Mouse (Mus musculus): ENCODE results near the gene Tenm4. TPM values are rescaled to one million over a fixed set of nuclear protein-coding genes. Genes with fewer than 3 reads are reported as not detected.

Gene Tenm4
- total RNA-seq (2021) = 10 to 100 TPM; 16.0 to 23.0 TPM
- long read RNA-seq, experiment 1, partial matches to known transcripts = 0 of 3 reads
- long read RNA-seq, experiment 1, other reads (novel, unspliced or antisense) = 3 of 3 reads
- long read RNA-seq, experiment 2, partial matches to known transcripts = 4 of 8 reads
- long read RNA-seq, experiment 2, other reads (novel, unspliced or antisense) = 2 of 8 reads

DNA sequence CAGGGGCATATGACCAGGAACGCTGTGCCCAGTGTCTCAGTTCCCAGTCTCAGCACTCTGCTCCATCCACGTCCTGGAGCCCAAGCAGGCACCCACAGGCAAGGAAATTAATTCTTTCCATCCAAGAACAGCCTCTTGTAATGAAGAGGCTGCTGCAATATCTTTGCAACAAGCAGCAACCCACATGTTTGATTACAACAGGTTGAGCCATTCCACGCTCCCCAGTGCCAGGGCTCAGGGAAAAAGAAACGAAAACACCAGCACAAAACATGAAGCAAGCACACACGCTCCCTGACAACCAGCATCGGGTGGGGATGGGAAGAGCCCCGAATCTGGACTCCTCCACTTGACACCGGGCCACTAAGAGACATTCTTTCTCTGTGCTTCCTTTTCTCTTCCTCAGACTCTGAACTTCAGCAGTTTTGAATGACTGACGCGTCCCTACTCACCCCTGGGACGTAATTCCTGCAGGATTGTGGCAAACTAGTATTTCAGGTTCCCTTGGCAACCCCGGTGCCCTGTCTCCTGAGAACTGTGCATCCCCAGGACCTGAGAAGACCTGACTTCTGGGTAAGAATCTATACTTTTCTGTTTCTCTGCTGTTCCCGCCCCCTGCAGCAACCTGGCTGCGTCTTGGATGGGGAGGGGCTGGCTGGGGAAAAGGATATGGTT, at the start of gene Tenm4:
Gene Tenm4, plus strand, starts transcription at position 323 of the 672 bp plus-strand sequence.
- no peak for DNase-seq (ENCODE audit: low spot score in 2 of 2)

DNA sequence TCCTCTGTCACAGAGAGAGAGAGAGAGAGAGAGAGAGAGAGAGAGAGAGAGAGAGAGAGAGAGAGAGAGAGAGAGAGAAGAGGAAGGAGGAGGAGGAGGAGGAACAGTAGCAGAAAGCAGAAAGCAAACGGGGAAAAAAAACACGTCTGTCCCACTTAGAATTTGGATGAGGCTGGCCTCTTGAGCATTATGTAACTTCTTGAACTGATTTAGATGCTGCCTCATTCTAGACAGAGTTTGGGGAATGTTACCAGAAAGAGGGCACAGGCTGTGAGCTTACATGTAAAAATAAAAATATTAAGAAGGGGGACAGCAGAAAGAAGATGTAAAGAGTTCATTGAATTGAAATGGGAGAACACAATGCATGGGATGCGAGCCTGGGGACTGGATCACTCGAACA, 40.3 kb upstream of the Tenm4 start:
- no peak for DNase-seq (ENCODE audit: low spot score in 2 of 2)

DNA sequence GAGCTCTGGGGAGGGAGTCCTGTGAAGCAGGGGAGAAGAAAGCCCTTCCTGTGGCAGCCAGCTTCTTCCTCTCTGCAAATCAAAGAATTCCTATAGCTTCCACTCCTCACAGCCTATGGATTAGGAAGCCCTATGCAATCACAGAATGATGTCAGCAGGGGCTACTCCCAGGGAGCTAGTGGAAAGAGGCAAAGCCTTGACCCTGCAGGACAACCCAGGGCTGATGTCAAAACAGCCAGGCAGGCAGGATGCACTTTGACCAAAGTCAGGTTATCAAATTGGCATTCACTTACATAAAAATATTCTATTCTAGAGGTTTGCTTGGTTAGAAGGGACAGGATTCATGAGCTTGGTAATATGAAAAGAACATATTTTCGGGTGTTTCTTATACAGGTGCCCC, 39.9 kb upstream of the Tenm4 start:
- DNase-seq (ENCODE audit: low spot score in 2 of 2) = no peak

- peak in 1 of 2 experiments; percentile 14 for DNase-seq (ENCODE audit: low spot score in 2 of 2)
These were observed 34.5 kb upstream of the Tenm4 start for GRCm38 (mm10) chr7:96136497-96136961.

DNA sequence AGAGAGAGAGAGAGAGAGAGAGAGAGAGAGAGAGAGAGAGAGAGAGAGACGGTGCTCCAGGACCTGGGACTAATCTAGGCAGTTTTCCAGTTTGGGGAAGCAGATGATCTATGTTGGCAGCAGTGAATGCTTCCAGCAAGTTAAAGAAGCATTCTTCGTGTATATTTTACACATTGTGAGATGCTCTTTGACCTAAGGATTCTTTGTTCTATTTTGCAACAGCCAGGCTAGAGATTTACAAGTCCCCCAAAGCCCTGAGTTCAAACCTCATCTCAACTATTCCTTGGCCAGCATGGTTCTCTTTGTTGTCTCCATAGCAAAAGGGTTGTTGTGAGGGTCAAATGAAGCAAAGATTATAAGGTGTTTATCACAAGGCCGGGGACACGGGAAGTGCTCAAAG, 29.2 kb upstream of the Tenm4 start:
- no peak for DNase-seq (ENCODE audit: low spot score in 2 of 2)

DNA sequence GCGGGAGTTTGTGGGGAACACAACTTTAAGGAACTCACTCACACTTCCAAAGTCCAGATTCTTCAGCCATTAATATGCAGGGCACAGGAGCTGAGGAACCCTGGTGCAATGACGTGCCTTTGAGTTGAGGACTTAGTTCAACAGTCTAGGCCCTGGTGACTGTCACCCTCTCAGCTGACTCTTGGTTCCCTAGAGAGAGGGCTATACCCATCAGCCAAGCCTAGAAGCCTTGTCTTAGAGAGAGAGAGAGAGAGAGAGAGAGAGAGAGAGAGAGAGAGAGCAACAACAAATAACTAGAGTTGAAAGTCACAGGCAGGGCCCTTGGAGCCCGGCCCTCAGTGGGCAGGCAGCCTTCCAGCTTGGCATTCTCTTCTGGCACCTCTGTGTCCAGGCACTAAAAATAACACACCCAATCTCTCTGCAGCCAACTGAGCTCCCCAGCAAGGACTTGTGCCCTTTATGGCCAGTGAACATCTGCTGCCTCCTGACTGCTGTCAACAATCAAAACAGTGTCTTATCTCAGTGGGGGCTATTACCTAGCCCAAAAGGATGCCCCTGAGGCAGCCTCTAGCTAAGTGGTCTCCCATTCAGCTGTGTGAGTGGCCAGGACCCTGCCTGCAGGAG, 28.0 kb upstream of the Tenm4 start:
- peak; percentile 39 to 63 for DNase-seq (ENCODE audit: low spot score in 2 of 2)

DNA sequence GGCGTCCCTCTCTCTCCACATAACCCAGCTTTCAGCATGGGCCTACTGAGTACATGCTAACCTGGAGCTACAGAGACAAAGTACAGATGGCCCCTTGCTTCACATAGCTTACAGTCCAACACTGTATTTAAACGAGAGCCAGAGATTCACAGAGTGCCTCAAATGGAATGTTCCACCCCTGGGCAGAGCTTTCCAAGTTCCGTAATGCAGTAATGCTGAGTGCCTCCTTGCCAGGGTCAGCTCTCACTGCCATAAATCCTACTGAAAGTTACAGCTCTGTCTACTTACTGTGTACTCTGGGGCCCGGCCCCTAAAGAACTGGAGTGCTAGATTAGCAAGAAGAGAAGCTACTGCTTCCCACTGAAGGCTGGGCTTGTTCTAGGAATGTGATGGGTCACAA, 23.6 kb upstream of the Tenm4 start:
- DNase-seq (ENCODE audit: low spot score in 2 of 2) = no peak

- DNase-seq (ENCODE audit: low spot score in 2 of 2) = no peak
These were observed 22.9 kb upstream of the Tenm4 start for GRCm38 (mm10) chr7:96148191-96148590.

- peak in 1 of 2 experiments; percentile 37 for DNase-seq (ENCODE audit: low spot score in 2 of 2)
These were observed 19.8 kb upstream of the Tenm4 start for GRCm38 (mm10) chr7:96151277-96151676.

- DNase-seq (ENCODE audit: low spot score in 2 of 2) = no peak
These were observed 19.1 kb upstream of the Tenm4 start for GRCm38 (mm10) chr7:96151961-96152360.

GRCm38 (mm10) chr7:96152431-96152830, 18.6 kb upstream of the Tenm4 start:
- no peak for DNase-seq (ENCODE audit: low spot score in 2 of 2)

DNA sequence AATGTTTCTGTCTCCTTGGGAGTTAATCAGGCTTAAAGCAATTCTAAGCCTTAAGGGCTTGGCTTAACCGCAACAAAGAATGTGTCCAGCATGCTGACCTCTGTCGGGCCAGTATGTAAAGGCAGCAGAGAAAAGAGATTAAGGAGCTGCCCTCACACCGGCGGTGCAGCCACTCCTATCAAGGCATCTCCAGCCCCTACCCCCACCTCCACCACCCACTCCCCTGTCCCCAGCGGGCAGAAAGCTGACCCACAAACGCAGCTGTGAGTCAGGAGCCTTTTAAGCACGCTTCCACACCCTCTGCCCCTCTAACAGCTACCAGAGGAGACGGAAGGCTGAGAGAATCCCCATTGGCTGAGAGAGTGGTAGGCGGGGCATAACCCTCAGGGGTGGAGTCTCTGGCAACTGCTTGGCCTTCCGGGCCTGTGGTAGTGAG, 18.1 kb upstream of the Tenm4 start:
- peak in 1 of 2 experiments; percentile 45 for DNase-seq (ENCODE audit: low spot score in 2 of 2)

- no peak for DNase-seq (ENCODE audit: low spot score in 2 of 2)
These were observed 17.0 kb upstream of the Tenm4 start for GRCm38 (mm10) chr7:96154025-96154424.

DNA sequence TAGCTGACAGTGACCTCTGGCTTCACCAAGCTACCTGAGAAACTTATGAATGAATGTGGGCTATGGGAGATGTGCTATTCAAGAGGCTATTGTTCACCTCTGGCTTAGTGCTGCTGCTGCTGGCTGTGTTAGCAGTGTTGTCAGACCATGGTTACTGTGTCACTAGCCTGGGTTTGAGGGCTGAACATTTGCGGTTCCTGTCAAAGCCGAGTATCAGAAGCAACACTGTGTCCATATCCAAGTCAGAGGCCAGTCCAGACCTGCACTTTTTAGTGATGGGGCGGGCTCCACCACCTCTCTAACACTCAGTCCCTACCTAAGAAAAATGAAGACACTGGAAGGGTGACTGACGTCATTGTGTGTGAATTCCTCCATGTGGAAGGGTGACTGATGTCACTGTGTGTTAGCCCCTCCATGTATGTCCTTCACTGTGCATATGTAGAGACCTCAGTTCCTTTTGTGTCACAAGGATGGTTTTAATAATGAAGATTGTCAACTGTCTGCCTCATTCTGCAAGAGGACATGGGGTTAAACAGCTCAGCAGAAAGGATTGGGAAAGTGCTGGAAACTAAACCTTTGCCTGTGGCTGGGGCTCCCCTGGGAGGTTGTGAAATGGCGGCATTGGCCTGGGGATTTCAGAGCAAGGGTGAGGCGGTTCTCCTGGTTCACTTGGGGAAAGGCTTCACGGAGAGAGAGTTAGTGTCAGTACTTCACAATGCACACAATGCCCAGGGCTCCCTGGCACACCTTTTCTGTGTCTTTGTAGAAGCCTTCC, 14.4 kb upstream of the Tenm4 start:
- no peak for DNase-seq (ENCODE audit: low spot score in 2 of 2)

- no peak for DNase-seq (ENCODE audit: low spot score in 2 of 2)
These were observed 6.9 kb upstream of the Tenm4 start for GRCm38 (mm10) chr7:96164141-96164540.

- DNase-seq (ENCODE audit: low spot score in 2 of 2) = no peak
These were observed 2.1 kb upstream of the Tenm4 start for GRCm38 (mm10) chr7:96168921-96169320.

DNA sequence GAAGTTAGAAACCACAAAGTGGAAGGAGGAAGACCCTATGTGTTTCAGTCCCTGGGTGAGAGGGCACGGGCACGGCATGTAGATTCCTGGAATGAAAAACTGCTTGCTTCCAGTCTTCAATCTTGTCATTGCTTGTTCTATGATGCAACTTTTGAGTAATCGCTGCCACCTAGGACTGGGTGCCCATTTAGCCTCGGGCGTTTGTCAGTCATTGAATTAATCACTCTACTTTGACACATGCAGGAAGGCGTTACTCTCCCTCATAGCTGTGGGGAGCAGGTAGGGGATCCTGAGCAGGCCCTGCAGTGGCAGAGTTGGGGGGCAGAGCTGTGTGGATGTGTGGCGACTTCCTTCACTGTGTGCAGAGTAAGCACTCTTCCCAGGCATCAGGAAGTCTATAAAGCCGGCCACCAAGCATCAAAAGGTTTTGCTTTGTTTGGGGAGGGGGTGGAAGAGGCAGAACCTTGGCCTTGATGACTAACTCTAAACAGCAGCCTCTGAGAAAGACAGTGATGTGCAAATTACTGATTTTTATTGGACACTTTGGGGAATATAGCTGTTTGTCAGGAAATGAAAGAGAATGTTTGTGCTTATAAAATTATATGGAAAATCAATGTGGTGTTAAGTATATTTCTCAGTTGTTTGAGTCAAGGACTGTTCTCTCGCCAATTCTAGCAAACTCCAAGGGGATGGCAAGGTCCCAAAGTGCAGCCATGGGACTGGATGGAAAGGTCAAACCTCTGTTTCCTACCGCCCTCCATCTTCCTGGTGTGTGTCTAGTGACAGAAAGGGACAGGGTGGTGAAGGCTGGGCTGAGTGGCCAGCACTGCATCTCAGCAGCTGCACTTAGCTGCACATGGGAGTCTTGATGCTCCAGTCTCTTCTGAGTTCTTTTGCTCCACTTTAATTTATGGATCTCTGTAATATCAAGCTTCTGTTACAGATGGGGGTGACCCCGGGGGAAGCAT, 834 bp downstream of the Tenm4 start:
- no peak for DNase-seq (ENCODE audit: low spot score in 2 of 2)

DNA sequence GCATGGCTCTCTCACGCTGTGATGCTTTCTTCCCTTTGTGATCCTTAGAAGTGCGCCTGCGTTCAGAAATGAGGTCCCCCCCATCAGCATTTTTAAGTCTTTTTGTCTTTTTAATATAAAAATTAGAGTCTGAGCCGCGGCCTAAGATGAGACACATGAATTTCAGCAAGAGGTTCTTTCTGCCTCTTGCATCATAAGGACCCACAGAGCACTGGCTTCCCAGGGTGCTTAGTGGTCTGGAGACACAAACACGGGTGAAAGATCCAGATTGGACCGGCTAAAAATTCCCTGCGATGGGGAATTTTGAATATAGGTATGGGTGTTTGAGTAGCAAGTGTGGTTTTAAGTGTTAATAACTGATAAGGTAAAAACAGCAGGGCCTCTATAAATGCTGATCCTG, 5.7 kb downstream of the Tenm4 start:
- no peak for DNase-seq (ENCODE audit: low spot score in 2 of 2)

GRCm38 (mm10) chr7:96181751-96182150, 10.7 kb downstream of the Tenm4 start:
- no peak for DNase-seq (ENCODE audit: low spot score in 2 of 2)

DNA sequence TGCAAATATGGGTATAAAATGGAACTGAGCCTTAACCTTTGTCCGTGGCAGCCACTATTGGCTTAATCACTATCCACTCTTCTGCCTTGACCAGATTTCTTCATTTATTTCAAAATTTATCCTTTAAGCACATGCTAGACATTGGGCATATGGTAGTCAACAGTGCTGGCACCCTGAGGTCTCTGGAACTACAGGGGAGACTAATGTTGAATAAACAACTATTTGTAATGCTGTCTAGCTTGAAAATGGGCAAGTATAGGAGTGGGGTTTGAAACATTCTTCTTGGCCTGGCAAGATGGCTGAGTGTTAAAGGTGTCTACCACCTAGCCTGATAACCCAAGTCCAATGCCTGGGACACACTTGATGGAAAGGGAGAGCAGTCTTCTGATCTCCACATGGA, 12.1 kb downstream of the Tenm4 start:
- no peak for DNase-seq (ENCODE audit: low spot score in 2 of 2)

- DNase-seq (ENCODE audit: low spot score in 2 of 2) = no peak
These were observed 14.4 kb downstream of the Tenm4 start for GRCm38 (mm10) chr7:96185411-96185810.

All from gastrocnemius, postnatal 4 days (tissue).